Mouse (Mus musculus): ENCODE measurements around the gene Baz2a. TPM values are rescaled to one million over a fixed set of nuclear protein-coding genes. Genes with fewer than 3 reads are reported as not detected.
"Not testable (repeated sequence)": the region's sequence is repeated elsewhere in the genome, so short reads cannot be mapped to it uniquely, and the experiment has no call there.

The Baz2a gene
- polyA plus RNA-seq, 1 experiment from 2014 or later: 10.1 TPM

DNA sequence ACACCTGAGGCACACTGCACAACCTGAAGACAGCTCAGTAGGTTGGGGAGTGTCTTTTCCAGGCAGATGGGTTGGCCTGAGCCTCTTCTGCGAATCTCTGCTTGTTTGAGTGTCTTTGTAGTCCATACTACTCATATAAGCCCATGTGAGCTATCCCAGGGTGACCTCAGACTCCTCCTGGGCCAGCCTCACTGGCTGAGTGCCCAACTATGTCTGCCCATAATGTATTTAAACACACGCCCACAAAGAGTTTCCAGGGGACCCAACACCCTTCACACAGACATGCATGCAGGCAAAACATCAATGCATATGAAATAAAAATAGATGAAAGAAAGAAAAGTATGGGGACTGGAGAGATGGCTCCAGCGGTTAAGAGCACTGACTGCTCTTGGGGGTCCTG lies 62.6 kb downstream of the Baz2a start:
- Histone ChIP-seq H3K9ac (no peak overlapping the region), H3K27ac (no peak overlapping the region; the same call in 1 of the 2 replicates), H3K36me3 (0 out of 2 replicates have a peak, but pooled peaks cover 5% of the 10 kb centered on the region), H3K27me3 (replicated peaks) (no peaks in the 10 kb centered on the region), H3K4me1 (peaks cover 16% of the 10 kb centered on the region), H3K9me3 (no peaks in the 10 kb centered on the region), H3K4me2 (no peak overlapping the region), H3K4me3 (replicated peaks) (no peak overlapping the region)
- WGBS: 64% methylated on average over 3 of the region's 3 CpGs
- no peak for ATAC-seq (ENCODE audit: insufficient read depth, low FRiP score, low read depth)

DNA sequence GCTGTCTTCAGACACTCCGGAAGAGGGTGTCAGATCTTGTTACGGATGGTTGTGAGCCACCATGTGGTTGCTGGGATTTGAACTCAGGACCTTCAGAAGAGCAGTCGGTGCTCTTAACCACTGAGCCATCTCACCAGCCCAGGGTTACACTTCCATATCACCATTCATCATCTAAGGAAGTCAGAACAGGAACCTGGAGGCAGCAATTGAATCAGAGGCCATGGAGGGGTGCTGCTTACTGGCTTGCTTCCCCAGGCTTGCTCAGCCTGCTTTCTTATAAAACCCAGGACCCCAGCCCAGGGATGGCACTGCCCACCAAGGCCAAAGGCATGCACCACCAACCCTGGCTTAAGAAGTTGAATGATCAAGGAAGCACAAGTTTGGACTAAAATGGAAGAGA lies 74.3 kb downstream of the Baz2a start:
- not testable (repeated sequence) for H3K36me3 ChIP-seq; H3K4me3 ChIP-seq (replicated peaks); H3K4me1 ChIP-seq; H3K9me3 ChIP-seq; H3K27me3 ChIP-seq (replicated peaks); H3K27ac ChIP-seq; H3K9ac ChIP-seq; ATAC-seq (ENCODE audit: insufficient read depth, low FRiP score, low read depth); H3K4me2 ChIP-seq
- 73% methylated on average over 3 of the region's 3 CpGs for WGBS

DNA sequence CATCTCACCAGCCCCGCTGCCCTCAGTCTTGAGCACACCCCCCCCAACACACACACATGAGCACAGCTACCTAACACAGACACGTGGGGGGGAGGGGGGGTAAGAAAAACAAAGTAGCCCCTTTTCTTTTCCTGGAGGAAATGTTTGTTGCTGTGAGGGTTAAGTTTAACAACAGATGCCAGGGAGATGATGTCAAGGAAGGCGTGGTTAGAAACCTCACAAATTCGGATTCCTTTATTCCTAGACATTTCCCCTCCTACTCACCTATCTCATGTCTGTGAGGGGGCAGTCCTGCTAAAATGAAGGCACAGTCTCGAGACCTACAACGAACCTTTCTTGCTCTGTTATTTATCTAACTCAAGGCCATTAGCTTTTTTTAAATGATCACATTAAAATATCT lies 75.7 kb downstream of the Baz2a start:
- ATAC-seq (ENCODE audit: insufficient read depth, low FRiP score, low read depth): no peak
- H3K27ac ChIP-seq: no peak overlapping the region

DNA sequence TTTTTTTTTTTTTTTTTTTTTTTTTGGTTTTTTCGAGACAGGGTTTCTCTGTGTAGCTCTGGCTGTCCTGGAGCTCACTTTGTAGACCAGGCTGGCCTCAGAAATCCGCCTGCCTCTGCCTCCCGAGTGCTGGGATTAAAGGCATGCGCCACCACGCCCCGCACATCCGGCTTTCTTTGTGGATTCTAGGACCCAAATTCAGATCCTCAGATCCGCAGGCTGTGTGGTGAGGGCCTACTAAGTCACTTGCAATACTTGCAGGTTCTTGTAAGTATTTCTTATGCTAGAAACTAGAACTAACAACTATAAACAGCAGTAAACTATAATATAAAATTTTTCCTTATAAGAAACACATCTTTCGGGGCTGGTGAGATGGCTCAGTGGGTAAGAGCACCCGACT lies 80.0 kb downstream of the Baz2a start:
- not testable (repeated sequence) for H3K27me3 ChIP-seq (replicated peaks); H3K9me3 ChIP-seq; ATAC-seq (ENCODE audit: insufficient read depth, low FRiP score, low read depth); H3K36me3 ChIP-seq; H3K9ac ChIP-seq; H3K4me3 ChIP-seq (replicated peaks); H3K27ac ChIP-seq; H3K4me2 ChIP-seq; H3K4me1 ChIP-seq
- whole genome bisulfite sequencing: 94% methylated on average over 9 of the region's 10 CpGs

More for the DNA sequence above, 75.7 kb downstream of the Baz2a start:
- Histone ChIP-seq H3K4me1 (0 out of 2 replicates have a peak, but pooled peaks cover 3% of the 10 kb centered on the region), H3K4me2 (no peak overlapping the region), H3K9me3 (no peaks in the 10 kb centered on the region), H3K27me3 (replicated peaks) (no peaks in the 10 kb centered on the region), H3K36me3 (no peaks in the 10 kb centered on the region), H3K4me3 (replicated peaks) (no peak overlapping the region), H3K9ac (no peak overlapping the region)
- WGBS: 28% methylated on average over 6 of the region's 6 CpGs

DNA sequence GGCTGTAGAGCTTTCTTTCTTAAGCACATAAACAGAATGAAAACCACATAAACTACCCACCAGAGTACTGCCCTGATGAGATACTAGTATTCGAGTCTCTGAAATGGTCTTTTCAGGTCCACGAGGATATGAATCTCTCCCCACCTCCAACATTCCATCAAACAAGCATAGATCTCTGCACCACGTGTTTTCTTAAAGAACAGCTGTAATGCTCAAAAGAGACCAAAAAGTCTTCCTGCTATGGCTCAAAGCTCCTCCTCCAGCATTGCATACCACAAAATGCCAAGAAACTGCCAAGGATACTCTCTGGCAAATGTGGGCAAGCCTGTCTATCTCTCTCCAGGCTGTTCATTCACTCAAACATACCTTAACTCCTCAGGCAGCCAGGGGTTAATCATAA lies 83.9 kb downstream of the Baz2a start:
- Histone ChIP-seq H3K4me3 (replicated peaks) (peak overlapping the region; percentile 48), H3K4me2 (peak overlapping the region; percentile 58), H3K27me3 (replicated peaks) (no peaks in the 10 kb centered on the region), H3K9me3 (no peaks in the 10 kb centered on the region), H3K36me3 (no peaks in the 10 kb centered on the region), H3K27ac (peak overlapping the region; percentile 93), H3K4me1 (no peaks in the 10 kb centered on the region), H3K9ac (peak overlapping the region; percentile 25; the same call in 1 of the 2 replicates)
- 2% methylated on average over 3 of the region's 3 CpGs for WGBS
- no peak for ATAC-seq (ENCODE audit: insufficient read depth, low FRiP score, low read depth)

DNA sequence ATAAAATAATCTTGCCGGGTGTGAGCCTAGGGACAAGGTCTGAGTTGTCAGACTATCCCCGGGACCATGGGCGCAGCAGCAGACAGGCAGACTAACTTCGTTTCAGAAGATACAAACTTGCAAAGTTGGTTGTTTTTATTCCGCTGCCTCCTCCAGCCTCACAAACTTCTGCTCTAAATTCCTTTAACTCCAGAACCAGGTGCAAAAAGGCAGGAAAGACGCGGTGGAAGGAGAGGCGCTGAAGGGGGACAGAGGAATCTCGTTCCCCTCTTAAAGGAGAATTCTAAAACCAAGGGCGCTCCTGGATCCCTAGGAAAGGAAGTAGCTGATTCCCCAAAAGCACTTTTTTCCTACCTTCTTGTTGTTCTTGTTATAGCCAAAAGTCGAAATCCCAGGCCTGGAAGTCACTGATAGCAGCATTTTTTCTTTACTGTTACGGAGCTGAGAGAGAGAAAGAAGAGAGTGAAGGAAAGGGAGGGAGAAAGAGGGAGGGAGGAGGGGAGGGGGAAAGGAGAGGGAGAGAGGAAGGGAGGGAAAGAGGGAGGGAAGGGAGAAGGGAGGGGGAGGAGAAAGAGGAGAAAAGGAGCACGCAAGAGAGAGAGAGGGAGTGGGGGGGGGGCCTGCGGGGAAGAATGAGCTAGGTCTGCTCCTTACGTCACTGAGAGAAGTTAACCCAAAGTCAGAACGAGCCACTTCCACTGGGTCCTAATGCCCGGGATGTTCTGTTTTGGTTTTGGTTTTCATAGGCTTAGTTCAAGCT lies 84.8 kb downstream of the Baz2a start:
- Histone ChIP-seq H3K27ac (peak overlapping the region; percentile 93), H3K4me1 (no peaks in the 10 kb centered on the region), H3K9ac (peak overlapping the region; percentile 25), H3K4me2 (peak overlapping the region; percentile 58), H3K4me3 (replicated peaks) (peak overlapping the region; percentile 48), H3K9me3 (no peaks in the 10 kb centered on the region), H3K27me3 (replicated peaks) (no peaks in the 10 kb centered on the region), H3K36me3 (no peaks in the 10 kb centered on the region)
- ATAC-seq (ENCODE audit: insufficient read depth, low FRiP score, low read depth): peak; percentile 89
- WGBS: under 1% methylated on average over 17 of the region's 17 CpGs

DNA sequence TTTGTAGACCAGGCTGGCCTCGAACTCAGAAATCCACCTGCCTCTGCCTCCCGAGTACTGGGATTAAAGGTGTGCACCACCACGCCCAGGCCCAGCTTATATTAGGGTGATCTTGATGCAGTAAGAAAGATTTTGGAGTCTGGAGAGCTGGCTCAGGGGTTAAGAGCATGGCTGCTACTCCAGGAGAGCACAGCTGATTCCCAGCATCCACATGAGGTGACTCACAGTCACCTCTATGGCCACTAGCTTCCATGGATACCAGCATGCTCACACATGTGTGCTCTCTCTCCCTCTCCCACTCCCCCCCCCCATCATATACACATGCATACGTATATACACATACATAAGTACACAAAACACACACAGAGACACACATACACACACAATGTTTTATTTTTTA lies 85.9 kb downstream of the Baz2a start:
- Histone ChIP-seq H3K9ac (no peak overlapping the region), H3K4me2 (no peak overlapping the region), H3K9me3 (no peaks in the 10 kb centered on the region), H3K36me3 (no peaks in the 10 kb centered on the region), H3K4me3 (replicated peaks) (no peak overlapping the region), H3K27me3 (replicated peaks) (no peaks in the 10 kb centered on the region), H3K27ac (no peak overlapping the region), H3K4me1 (no peaks in the 10 kb centered on the region)
- no peak for ATAC-seq (ENCODE audit: insufficient read depth, low FRiP score, low read depth)
- 84% methylated on average over 4 of the region's 4 CpGs for WGBS

MicroRNAs within 50 kb of the gene (microRNA counts, 519-probe panel; counts per million panel counts)
- not detected for microRNA mmu-miR-677

Small RNA genes lying within 50 kb of the gene (microRNA-seq; reads per million reads assigned to microRNA genes)
- 11.2 reads per million, percentile 25 among the genes with 10 or more reads in this experiment for gene Mir677

Other genes starting within 250 kb of the Baz2a start
- not detected in 2 replicates for gene Rdh19, start 241.6 kb upstream of the Baz2a start, polyA plus RNA-seq (2015; fragmentation: Nextera tagmentation; extraction: Ambion mirVana)
- gene Rdh16f2, start 225.1 kb upstream of the Baz2a start, polyA plus RNA-seq (2015; fragmentation: Nextera tagmentation; extraction: Ambion mirVana): not detected in 2 replicates
- 0.35 and 0.37 TPM in 2 replicates for gene Rdh7, start 202.8 kb upstream of the Baz2a start, polyA plus RNA-seq (2015; fragmentation: Nextera tagmentation; extraction: Ambion mirVana)
- 0.85 and 1.2 TPM in 2 replicates for gene Sdr9c7, start 193.1 kb upstream of the Baz2a start, polyA plus RNA-seq (2015; fragmentation: Nextera tagmentation; extraction: Ambion mirVana)
- gene Hsd17b6, start 84.0 kb upstream of the Baz2a start, polyA plus RNA-seq (2015; fragmentation: Nextera tagmentation; extraction: Ambion mirVana): not detected in 2 replicates
- gene Prim1, start 76.4 kb upstream of the Baz2a start, polyA plus RNA-seq (2015; fragmentation: Nextera tagmentation; extraction: Ambion mirVana): 69.9 and 75.1 TPM in 2 replicates
- gene Naca, start 56.0 kb upstream of the Baz2a start, polyA plus RNA-seq (2015; fragmentation: Nextera tagmentation; extraction: Ambion mirVana): 639 and 789 TPM in 2 replicates
- 522 and 529 TPM in 2 replicates for gene Ptges3, start 32.6 kb upstream of the Baz2a start, polyA plus RNA-seq (2015; fragmentation: Nextera tagmentation; extraction: Ambion mirVana)
- 2,393 and 2,495 TPM in 2 replicates for gene Atp5b, start 8.3 kb upstream of the Baz2a start, polyA plus RNA-seq (2015; fragmentation: Nextera tagmentation; extraction: Ambion mirVana)
- 27.3 and 29.8 TPM in 2 replicates for gene Rbms2, start 88.7 kb downstream of the Baz2a start, polyA plus RNA-seq (2015; fragmentation: Nextera tagmentation; extraction: Ambion mirVana)
- gene Gls2, start 102.9 kb downstream of the Baz2a start, polyA plus RNA-seq (2015; fragmentation: Nextera tagmentation; extraction: Ambion mirVana): 4.3 and 5.2 TPM in 2 replicates
- 31.1 and 34.6 TPM in 2 replicates for gene Spryd4, start 120.2 kb downstream of the Baz2a start, polyA plus RNA-seq (2015; fragmentation: Nextera tagmentation; extraction: Ambion mirVana)
- gene Mip, start 134.3 kb downstream of the Baz2a start, polyA plus RNA-seq (2015; fragmentation: Nextera tagmentation; extraction: Ambion mirVana): 0.14 TPM in 1 of 2 replicates, not detected in the other
- 43.7 and 46.4 TPM in 2 replicates for gene Timeless, start 140.5 kb downstream of the Baz2a start, polyA plus RNA-seq (2015; fragmentation: Nextera tagmentation; extraction: Ambion mirVana)
- 0.24 and 0.55 TPM in 2 replicates for gene Apon, start 162.5 kb downstream of the Baz2a start, polyA plus RNA-seq (2015; fragmentation: Nextera tagmentation; extraction: Ambion mirVana)
- gene Apof, start 177.1 kb downstream of the Baz2a start, polyA plus RNA-seq (2015; fragmentation: Nextera tagmentation; extraction: Ambion mirVana): 2.8 and 8.5 TPM in 2 replicates
- gene Stat2, start 179.0 kb downstream of the Baz2a start, polyA plus RNA-seq (2015; fragmentation: Nextera tagmentation; extraction: Ambion mirVana): 13.0 and 16.3 TPM in 2 replicates
- 0.40 and 0.46 TPM in 2 replicates for gene Il23a, start 207.2 kb downstream of the Baz2a start, polyA plus RNA-seq (2015; fragmentation: Nextera tagmentation; extraction: Ambion mirVana)
- gene Pan2, start 211.8 kb downstream of the Baz2a start, polyA plus RNA-seq (2015; fragmentation: Nextera tagmentation; extraction: Ambion mirVana): 27.1 and 31.2 TPM in 2 replicates
- gene Cnpy2, start 230.9 kb downstream of the Baz2a start, polyA plus RNA-seq (2015; fragmentation: Nextera tagmentation; extraction: Ambion mirVana): 331 and 344 TPM in 2 replicates
- gene Cs, start 246.2 kb downstream of the Baz2a start, polyA plus RNA-seq (2015; fragmentation: Nextera tagmentation; extraction: Ambion mirVana): 192 and 212 TPM in 2 replicates

All from stomach, embryonic 15.5 days (tissue).